Comparison of ENCODE assay signal across 20 mouse cellular contexts in the genomic region with DNA sequence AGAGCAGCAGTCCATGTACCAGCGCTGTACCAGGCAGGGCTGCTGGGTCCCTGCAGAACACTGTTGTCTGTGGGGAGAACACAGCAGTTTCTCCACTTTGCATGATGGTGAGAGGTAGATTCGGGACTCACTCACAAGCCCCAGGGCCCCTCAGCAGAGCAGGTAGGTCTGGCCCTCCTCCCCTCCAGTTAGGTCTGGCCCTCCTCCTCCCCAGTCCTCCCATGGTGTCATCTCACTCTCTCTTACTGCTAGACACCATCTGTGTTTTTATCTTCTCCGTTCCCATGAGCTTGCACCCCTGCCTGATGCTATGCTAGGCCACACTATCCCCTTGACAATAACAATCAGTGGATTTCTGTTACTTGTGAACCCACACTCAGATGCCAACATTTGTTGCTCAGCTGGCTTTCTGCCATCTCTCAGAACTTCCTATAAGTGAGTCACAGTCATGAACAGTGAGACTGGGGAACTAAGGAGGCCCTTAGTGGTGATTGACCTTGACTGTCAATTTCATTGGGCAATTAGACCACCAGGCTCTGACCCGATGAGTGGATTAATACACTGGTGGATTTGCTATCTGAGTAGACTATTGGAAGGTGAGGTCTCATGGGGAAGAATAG.
DNase-seq lines count a peak whose midpoint lies in the region; ATAC-seq and TF ChIP-seq lines count a peak whose summit lies in the region.
"Had no signal": no experiment of that assay in that cellular context is flagged by ENCODE, and none has a peak within 500 bp of the region (broad histone marks: within the 10 kb centered on the region; RNA-seq: fewer than 3 reads in every experiment).

No protein-coding gene starts in this region.

- no peaks in the 10 kb centered on the region for H3K9me3 ChIP-seq in forebrain, embryonic 11.5 days (ENCODE audit: control insufficient read depth, low read length)
- peaks cover 2% of the 10 kb centered on the region; the same call in 1 of the 2 replicates for H3K9me3 ChIP-seq in forebrain, embryonic 15.5 days
- H3K9me3 ChIP-seq: liver, embryonic 15.5 days had no signal

- no peaks in the 10 kb centered on the region for H3K27me3 ChIP-seq in forebrain, embryonic 11.5 days (ENCODE audit: control insufficient read depth, insufficient read depth, low read length)
- no peaks in the 10 kb centered on the region for H3K27me3 ChIP-seq in forebrain, embryonic 15.5 days
- H3K27me3 ChIP-seq in cerebellum, adult 2 months (ENCODE audit: control insufficient read depth, insufficient read depth, low read length) = no peaks in the 10 kb centered on the region
- H3K27me3 ChIP-seq: forebrain, embryonic 12.5 days; limb, embryonic 15.5 days; liver, embryonic 15.5 days; midbrain, embryonic 13.5 days; neural tube, embryonic 13.5 days had no signal

- WGBS in forebrain, embryonic 11.5 days = 92% methylated on average over 4 of the region's 4 CpGs
- 87% methylated on average over 4 of the region's 4 CpGs for WGBS in forebrain, embryonic 15.5 days
- WGBS in cerebellum, adult 2 months = 87% methylated on average over 4 of the region's 4 CpGs

- no peak for TF ChIP-seq CTCF in cerebellum, adult 2 months (IDR thresholded peaks at IDR 0.05; ENCODE audit: borderline replicate concordance, insufficient read depth, low read depth, low read length)

- peak; percentile 16 for DNase-seq in forebrain, embryonic 11.5 days (ENCODE audit: low spot score)
- peak; percentile 30 for DNase-seq in lung, postnatal 36 days
- DNase-seq in lung, postnatal 25 days (ENCODE audit: low spot score) = no peak
- DNase-seq in adrenal gland, postnatal 14 days = peak; percentile 28
- DNase-seq in frontal cortex, postnatal 10 days (ENCODE audit: low spot score in 2 of 2) = no peak
- no peak for DNase-seq in cerebellum, adult 2 months
- DNase-seq: cerebellum, adult 8-10 months; gastrocnemius, postnatal 10 days; heart, adult 2 months; kidney, adult 2 months; kidney, postnatal 14 days; spleen, adult 18-20 months; thymus, postnatal 36 days had no signal

- H3K9ac ChIP-seq in forebrain, embryonic 11.5 days (ENCODE audit: low read length) = no peak overlapping the region
- H3K9ac ChIP-seq in forebrain, embryonic 15.5 days (replicated peaks) = no peak overlapping the region
- H3K9ac ChIP-seq: forebrain, embryonic 12.5 days; limb, embryonic 15.5 days; liver, embryonic 15.5 days; midbrain, embryonic 13.5 days; neural tube, embryonic 13.5 days had no signal

- H3K4me3 ChIP-seq in forebrain, embryonic 11.5 days (ENCODE audit: low read depth, low read length) = no peak overlapping the region
- H3K4me3 ChIP-seq in forebrain, embryonic 15.5 days = no peak overlapping the region
- no peak overlapping the region for H3K4me3 ChIP-seq in cerebellum, adult 2 months (replicated peaks; ENCODE audit: insufficient read depth, low read depth, low read length)
- H3K4me3 ChIP-seq: embryonic facial prominence, embryonic 10.5 days; forebrain, embryonic 12.5 days; heart, adult 2 months; limb, embryonic 15.5 days; liver, embryonic 15.5 days; midbrain, embryonic 13.5 days; neural tube, embryonic 13.5 days had no signal

- peaks cover 3% of the 10 kb centered on the region; the same call in 1 of the 2 replicates for H3K4me1 ChIP-seq in forebrain, embryonic 11.5 days (replicated peaks; ENCODE audit: control insufficient read depth, insufficient read depth, low read length)
- H3K4me1 ChIP-seq in forebrain, embryonic 15.5 days = peaks cover 10% of the 10 kb centered on the region
- peaks cover 7% of the 10 kb centered on the region; the same call in 1 of the 2 replicates for H3K4me1 ChIP-seq in cerebellum, adult 2 months (ENCODE audit: control insufficient read depth, insufficient read depth, low read length)
- H3K4me1 ChIP-seq: limb, embryonic 15.5 days; liver, embryonic 15.5 days had no signal

- ATAC-seq in forebrain, embryonic 11.5 days (replicated peaks; ENCODE audit: low FRiP score) = no peak
- ATAC-seq in forebrain, embryonic 15.5 days (replicated peaks) = no peak
- ATAC-seq: midbrain, embryonic 13.5 days had no signal

- no peak for TF ChIP-seq POLR2A in cerebellum, adult 2 months (IDR thresholded peaks at IDR 0.05; ENCODE audit: borderline replicate concordance, insufficient read depth, low read length)

- no peak overlapping the region for H3K27ac ChIP-seq in forebrain, embryonic 11.5 days (ENCODE audit: low read depth, low read length)
- H3K27ac ChIP-seq in forebrain, embryonic 15.5 days (replicated peaks) = no peak overlapping the region
- no peak overlapping the region for H3K27ac ChIP-seq in cerebellum, adult 2 months (ENCODE audit: insufficient read depth, low read length)
- H3K27ac ChIP-seq: embryonic facial prominence, embryonic 10.5 days; forebrain, embryonic 12.5 days; heart, adult 2 months; limb, embryonic 15.5 days; liver, embryonic 15.5 days; midbrain, embryonic 13.5 days; neural tube, embryonic 13.5 days had no signal

- no peak overlapping the region for H3K4me2 ChIP-seq in forebrain, embryonic 11.5 days (ENCODE audit: low read depth, low read length, severe bottlenecking)
- no peak overlapping the region for H3K4me2 ChIP-seq in forebrain, embryonic 15.5 days (replicated peaks)
- H3K4me2 ChIP-seq: forebrain, embryonic 12.5 days; limb, embryonic 15.5 days; liver, embryonic 15.5 days; midbrain, embryonic 13.5 days; neural tube, embryonic 13.5 days had no signal

- H3K36me3 ChIP-seq in forebrain, embryonic 11.5 days (ENCODE audit: control insufficient read depth, insufficient read depth, low read length) = no peaks in the 10 kb centered on the region
- no peaks in the 10 kb centered on the region for H3K36me3 ChIP-seq in forebrain, embryonic 15.5 days
- H3K36me3 ChIP-seq: embryonic facial prominence, embryonic 10.5 days; forebrain, embryonic 12.5 days; liver, embryonic 15.5 days had no signal

Comparison
In these comparisons a context has a peak if more than half of its experiments do, and no peak if none do; other contexts are left out.
1. DNase-seq: peak in forebrain, embryonic 11.5 days (single experiment), lung, postnatal 36 days (single experiment) and adrenal gland, postnatal 14 days (single experiment); none in lung, postnatal 25 days (single experiment), frontal cortex, postnatal 10 days (0 of 2) and cerebellum, adult 2 months (0 of 2).